22 mouse cellular contexts compared by ENCODE assay signal in the genomic region with DNA sequence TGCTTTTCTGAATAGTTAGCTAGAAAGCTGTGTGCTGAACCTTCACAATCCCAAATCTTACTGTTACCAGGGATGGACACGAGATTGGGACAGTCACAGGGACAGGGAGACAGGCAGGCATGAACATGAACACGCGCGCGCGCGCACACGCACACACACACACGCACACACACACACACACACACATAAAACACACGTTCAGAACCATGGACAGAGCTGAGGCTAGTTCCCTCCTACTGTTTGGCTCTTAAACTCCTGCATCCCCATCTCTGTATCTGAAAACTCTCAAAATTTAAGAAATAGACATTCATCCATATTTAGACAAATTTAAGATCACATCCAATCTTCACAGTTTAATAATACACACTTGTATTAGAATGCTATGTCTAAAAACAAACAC. TPM values are rescaled to one million over a fixed set of nuclear protein-coding genes. Genes with fewer than 3 reads are reported as not detected.
DNase-seq lines count a peak whose midpoint lies in the region; ATAC-seq lines count a peak whose summit lies in the region.
"Had no signal": no experiment of that assay in that cellular context is flagged by ENCODE, and none has a peak within 500 bp of the region (broad histone marks: within the 10 kb centered on the region; RNA-seq: fewer than 3 reads in every experiment).

No protein-coding gene starts in this region.

- WGBS in heart, embryonic 10.5 days: 91% methylated on average over 10 of the region's 10 CpGs
- 93% methylated on average over 10 of the region's 10 CpGs for WGBS in hindbrain, embryonic 13.5 days

- H3K4me1 ChIP-seq in heart, embryonic 10.5 days: peaks cover 3% of the 10 kb centered on the region; the same call in 1 of the 2 replicates
- H3K4me1 ChIP-seq in hindbrain, embryonic 13.5 days (replicated peaks): peaks cover 29% of the 10 kb centered on the region

- H3K9ac ChIP-seq in hindbrain, embryonic 13.5 days: no peak overlapping the region
- H3K9ac ChIP-seq: hindbrain, embryonic 15.5 days; liver, embryonic 12.5 days had no signal

- ATAC-seq in hindbrain, embryonic 13.5 days (ENCODE audit: low FRiP score): no peak
- ATAC-seq: liver, embryonic 12.5 days; Patski had no signal

- H3K4me3 ChIP-seq in heart, embryonic 10.5 days: no peak overlapping the region
- no peak overlapping the region for H3K4me3 ChIP-seq in hindbrain, embryonic 13.5 days
- H3K4me3 ChIP-seq: hindbrain, embryonic 15.5 days; layer of hippocampus, adult 2 months; liver, embryonic 12.5 days had no signal

- no peaks in the 10 kb centered on the region for H3K27me3 ChIP-seq in heart, embryonic 10.5 days (ENCODE audit: insufficient read depth, poor library complexity, severe bottlenecking)
- H3K27me3 ChIP-seq in hindbrain, embryonic 13.5 days: no peaks in the 10 kb centered on the region
- H3K27me3 ChIP-seq: hindbrain, embryonic 15.5 days; liver, embryonic 12.5 days; Patski had no signal

- DNase-seq in heart, postnatal 4 days: peak; percentile 34
- no peak for DNase-seq in heart, embryonic 10.5 days (ENCODE audit: low spot score)
- peak; percentile 51 for DNase-seq in 3T3-L1 (ENCODE audit: low read depth, low spot score)
- peak; percentile 72 for DNase-seq in R1 (ENCODE audit: low read depth, low spot score)
- peak; percentile 41 for DNase-seq in forelimb bud, embryonic 11.5 days (ENCODE audit: low read depth, low spot score)
- no peak for DNase-seq in adrenal gland, adult (ENCODE audit: inconsistent age in 2 of 2, low spot score in 1 of 2)
- no peak for DNase-seq in right cerebral cortex, postnatal 14 days
- DNase-seq: cerebellum, adult 11 months; kidney, adult 8-10 months; midbrain, embryonic 14.5 days; thymus, postnatal 4 days had no signal

- peaks cover 35% of the 10 kb centered on the region for H3K36me3 ChIP-seq in heart, embryonic 10.5 days
- peaks cover 35% of the 10 kb centered on the region for H3K36me3 ChIP-seq in hindbrain, embryonic 13.5 days

- H3K4me2 ChIP-seq in hindbrain, embryonic 13.5 days: no peak overlapping the region
- H3K4me2 ChIP-seq: hindbrain, embryonic 15.5 days; liver, embryonic 12.5 days had no signal

- H3K27ac ChIP-seq in heart, embryonic 10.5 days: no peak overlapping the region
- no peak overlapping the region for H3K27ac ChIP-seq in hindbrain, embryonic 13.5 days
- H3K27ac ChIP-seq: hindbrain, embryonic 15.5 days; layer of hippocampus, adult 2 months; liver, embryonic 12.5 days; macrophage had no signal

- no peaks in the 10 kb centered on the region for H3K9me3 ChIP-seq in heart, embryonic 10.5 days
- no peaks in the 10 kb centered on the region for H3K9me3 ChIP-seq in hindbrain, embryonic 13.5 days
- H3K9me3 ChIP-seq: hindbrain, embryonic 15.5 days; liver, embryonic 12.5 days had no signal

RNA-seq across cellular contexts. Expression of a gene that starts 37.2 kb away (rescaled TPM):
- not detected for total RNA-seq in heart, postnatal 4 days (2021)
- not detected in 2 replicates for polyA plus RNA-seq in heart, embryonic 10.5 days (2016; fragmentation: Nextera tagmentation; extraction: Ambion mirVana)
- not detected in 2 replicates for polyA plus RNA-seq in hindbrain, embryonic 13.5 days (2015; fragmentation: Nextera tagmentation; extraction: Ambion mirVana)
- total RNA-seq: layer of hippocampus, adult 2 months; left cerebral cortex, postnatal 10 days had no signal
- polyA plus RNA-seq: heart, embryonic 14.5 days; hindbrain, embryonic 15.5 days; liver, embryonic 12.5 days; macrophage; midbrain, embryonic 14.5 days; neural tube, embryonic 11.5 days; Patski; small intestine, adult 2 months; stomach, embryonic 16.5 days had no signal

RNA-seq across cellular contexts. Expression of a gene that starts 45.8 kb away (rescaled TPM):
- 10 to 100 TPM; 52.8 to 56.0 TPM for total RNA-seq in heart, postnatal 4 days (2021)
- 127 and 133 TPM in 2 replicates for polyA plus RNA-seq in heart, embryonic 10.5 days (2016; fragmentation: Nextera tagmentation; extraction: Ambion mirVana)
- polyA plus RNA-seq in hindbrain, embryonic 13.5 days (2015; fragmentation: Nextera tagmentation; extraction: Ambion mirVana): 242 and 243 TPM in 2 replicates

Comparison
In these comparisons a context has a peak if more than half of its experiments do, and no peak if none do; other contexts are left out.
1. DNase-seq: peak in heart, postnatal 4 days (single experiment), 3T3-L1 (single experiment), R1 (single experiment) and forelimb bud, embryonic 11.5 days (single experiment); none in heart, embryonic 10.5 days (single experiment), adrenal gland, adult (0 of 2) and right cerebral cortex, postnatal 14 days (single experiment).